Mouse (Mus musculus) liver, embryonic 16.5 days (tissue): ENCODE measurements around the gene G6pc3. TPM values are rescaled to one million over a fixed set of nuclear protein-coding genes. Genes with fewer than 3 reads are reported as not detected.

Source experiments
- ATAC-seq: fragments of 200-750 bp; cut with Nextera tagmentation; 2 replicates; pipeline ENCODE4 v1.8.0; 2017; ENCODE audit warnings: low read depth, mild to moderate bottlenecking, moderate number of reproducible peaks, moderate library complexity
- H3K27ac ChIP-seq: fragments of 300-500 bp; sonication (generic); 2 replicates; pipeline ENCODE4 v1.5.1; 2014; ENCODE audit warnings: mild to moderate bottlenecking, low read length
- H3K27me3 ChIP-seq: fragments of 300-500 bp; sonication (generic); 2 replicates; pipeline ENCODE4 v1.6.1; 2014; ENCODE audit warnings: low read depth, low read length, mixed read lengths; ENCODE audit not compliant: control insufficient read depth, insufficient read depth
- H3K36me3 ChIP-seq: fragments of 300-500 bp; sonication (generic); 2 replicates; pipeline ENCODE4 v1.6.1; 2014; ENCODE audit warnings: mild to moderate bottlenecking; ENCODE audit not compliant: control insufficient read depth, insufficient read depth
- H3K4me1 ChIP-seq: fragments of 300-500 bp; sonication (generic); 2 replicates; pipeline ENCODE4 v1.6.1; 2014; ENCODE audit warnings: low read depth, low read length, mixed read lengths; ENCODE audit not compliant: control insufficient read depth
- H3K4me2 ChIP-seq: fragments of 300-500 bp; sonication (generic); 2 replicates; pipeline ENCODE4 v1.6.1; 2014; ENCODE audit warnings: low read depth, low read length, mixed read lengths
- H3K4me3 ChIP-seq: fragments of 300-500 bp; sonication (generic); 2 replicates; pipeline ENCODE4 v1.5.1; 2014; ENCODE audit warnings: low read depth, mild to moderate bottlenecking, low read length
- H3K9ac ChIP-seq: fragments of 300-500 bp; sonication (generic); 2 replicates; pipeline ENCODE4 v1.6.1; 2014; ENCODE audit warnings: low read depth, low read length
- H3K9me3 ChIP-seq: fragments of 300-500 bp; sonication (generic); replicated peaks from 2 replicates; pipeline ENCODE4 v1.6.1; 2016; ENCODE audit warnings: low read length; ENCODE audit not compliant: control insufficient read depth
- WGBS: fragments of 180-500 bp; shearing (Covaris S2); extraction: QIAGEN DNeasy Blood & Tissue Kit; methylation state at CpG from one replicate; pipeline ENCODE4 v1.1.7; 2014; ENCODE audit not compliant: insufficient replicate concordance; 5-methylcytosine and 5-hydroxymethylcytosine counted together
- polyA plus RNA-seq: library from polyadenylated mRNA; unstranded; fragments of >200 nt; fragmentation: Nextera tagmentation; extraction: Ambion mirVana; gene quantifications from 2 replicates; pipeline ENCODE4 v1.2.1, GENCODE M21; 2015

Gene G6pc3
- polyA plus RNA-seq, 1 experiment from 2014 or later = 8.2 TPM

DNA sequence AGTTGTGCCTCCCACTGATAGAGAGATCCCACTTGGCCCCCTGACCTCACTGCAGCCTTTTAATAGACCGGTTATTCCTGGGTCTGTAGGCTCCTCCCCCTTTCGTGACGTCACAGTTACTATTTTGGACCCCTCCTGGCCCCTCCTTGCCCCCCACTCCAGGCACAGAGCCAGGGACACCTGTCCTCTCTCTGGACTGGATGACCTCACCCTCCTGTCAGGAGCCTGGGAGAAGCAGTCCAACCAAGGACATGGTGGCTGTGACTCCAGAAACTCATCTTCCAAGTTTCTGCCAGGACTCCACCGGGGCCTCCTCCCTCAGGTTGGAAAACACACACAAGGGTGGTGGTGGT, 30.6 kb downstream of the G6pc3 start:
- H3K9me3 ChIP-seq = no peaks in the 10 kb centered on the region
- no peak overlapping the region for H3K4me3 ChIP-seq
- peaks cover 9% of the 10 kb centered on the region for H3K27me3 ChIP-seq
- H3K9ac ChIP-seq = no peak overlapping the region
- H3K4me1 ChIP-seq = peaks cover 56% of the 10 kb centered on the region
- H3K27ac ChIP-seq = no peak overlapping the region
- no peak for ATAC-seq
- WGBS = 34% methylated on average over 4 of the region's 4 CpGs
- no peak overlapping the region for H3K4me2 ChIP-seq
- H3K36me3 ChIP-seq = no peaks in the 10 kb centered on the region

DNA sequence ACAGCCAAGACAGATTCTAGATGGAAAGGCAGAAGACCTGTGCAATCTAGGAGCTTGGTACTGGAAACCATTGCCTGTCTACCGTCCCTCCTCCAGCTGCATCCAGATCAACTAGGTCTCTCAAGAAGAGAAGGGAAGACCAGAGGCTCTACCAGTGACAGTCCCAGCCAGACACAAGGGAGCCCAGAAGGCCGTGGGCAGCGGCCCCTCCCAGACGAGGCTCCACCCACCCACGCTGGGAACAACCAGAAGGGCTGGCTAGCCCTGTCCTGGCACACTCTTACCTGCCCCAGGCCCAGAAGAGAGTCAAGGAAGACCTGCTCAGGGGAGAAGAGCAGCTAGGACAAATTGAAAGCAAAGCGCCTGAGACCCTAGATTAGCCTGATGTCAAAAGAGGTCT, 31.0 kb downstream of the G6pc3 start:
- H3K4me1 ChIP-seq = peaks cover 54% of the 10 kb centered on the region
- ATAC-seq = no peak
- peaks cover 12% of the 10 kb centered on the region for H3K27me3 ChIP-seq
- 25% methylated on average over 6 of the region's 6 CpGs for WGBS
- H3K9ac ChIP-seq = no peak overlapping the region
- H3K27ac ChIP-seq = no peak overlapping the region
- no peaks in the 10 kb centered on the region for H3K36me3 ChIP-seq
- H3K4me3 ChIP-seq = no peak overlapping the region
- H3K4me2 ChIP-seq = no peak overlapping the region
- no peaks in the 10 kb centered on the region for H3K9me3 ChIP-seq

- Histone ChIP-seq H3K27ac (no peak overlapping the region), H3K4me1 (peaks cover 54% of the 10 kb centered on the region)
- ATAC-seq = no peak
These were observed 32.0 kb downstream of the G6pc3 start for GRCm38 (mm10) chr11:102221243-102221953.

GRCm38 (mm10) chr11:102221954-102222351, 32.5 kb downstream of the G6pc3 start:
- H3K4me1 ChIP-seq = peaks cover 52% of the 10 kb centered on the region
- no peak overlapping the region for H3K27ac ChIP-seq
- H3K4me2 ChIP-seq = no peak overlapping the region
- H3K36me3 ChIP-seq = no peaks in the 10 kb centered on the region
- H3K9ac ChIP-seq = no peak overlapping the region
- ATAC-seq = no peak
- no peak overlapping the region for H3K4me3 ChIP-seq
- H3K9me3 ChIP-seq = no peaks in the 10 kb centered on the region
- peaks cover 15% of the 10 kb centered on the region for H3K27me3 ChIP-seq
- WGBS = 45% methylated on average over 8 of the region's 8 CpGs

More at GRCm38 (mm10) chr11:102221243-102221953, 32.0 kb downstream of the G6pc3 start:
- no peaks in the 10 kb centered on the region for H3K9me3 ChIP-seq
- H3K4me2 ChIP-seq = no peak overlapping the region
- no peak overlapping the region for H3K4me3 ChIP-seq
- no peak overlapping the region for H3K9ac ChIP-seq
- WGBS = 51% methylated on average over 8 of the region's 8 CpGs
- H3K36me3 ChIP-seq = no peaks in the 10 kb centered on the region
- H3K27me3 ChIP-seq = peaks cover 12% of the 10 kb centered on the region

DNA sequence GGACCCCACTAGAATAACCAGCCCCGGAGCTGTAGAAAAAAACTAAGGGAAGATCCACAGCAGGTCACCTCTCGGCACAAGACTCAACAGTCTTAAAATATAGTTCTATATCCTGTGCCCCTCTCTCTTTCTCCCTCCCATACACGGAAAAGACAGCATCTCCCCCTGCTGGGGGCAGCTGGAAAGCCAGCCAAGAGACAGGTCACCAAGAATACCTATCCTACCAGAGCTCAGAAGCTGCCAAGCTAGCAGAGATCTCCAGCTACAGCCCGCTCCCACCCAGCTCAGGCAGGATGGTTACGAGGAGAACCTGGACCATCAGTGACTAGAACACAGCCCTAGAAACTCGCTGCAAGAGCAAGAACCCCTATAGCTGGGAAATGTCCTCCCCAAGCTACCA, 33.7 kb downstream of the G6pc3 start:
- no peak for ATAC-seq
- Histone ChIP-seq H3K4me2 (no peak overlapping the region), H3K9me3 (no peaks in the 10 kb centered on the region), H3K36me3 (no peaks in the 10 kb centered on the region), H3K9ac (no peak overlapping the region), H3K4me1 (peaks cover 47% of the 10 kb centered on the region), H3K4me3 (no peak overlapping the region), H3K27ac (no peak overlapping the region), H3K27me3 (peaks cover 27% of the 10 kb centered on the region)
- WGBS = 20% methylated on average over 6 of the region's 6 CpGs

DNA sequence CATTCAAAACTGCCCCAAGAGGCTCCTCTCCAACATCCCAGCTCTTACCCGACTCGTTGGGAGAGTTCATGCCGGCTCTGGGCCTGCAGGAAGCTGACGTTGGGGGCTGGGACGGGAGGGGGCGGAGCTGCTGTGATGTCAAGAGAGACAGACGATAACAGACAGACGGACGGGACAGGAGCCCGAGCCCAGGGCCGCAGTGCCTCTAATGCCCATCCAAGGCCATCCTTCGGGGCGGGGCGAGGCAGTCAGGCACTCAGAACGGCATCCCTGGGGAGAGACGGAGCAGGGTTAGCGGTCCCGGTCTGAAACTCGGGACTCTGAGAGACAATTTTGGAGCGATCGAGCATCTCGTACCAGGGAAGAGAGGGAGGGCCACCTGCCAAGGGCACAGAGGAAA, 35.3 kb downstream of the G6pc3 start:
- no peak for ATAC-seq
- Histone ChIP-seq H3K27ac (no peak overlapping the region), H3K4me1 (peaks cover 45% of the 10 kb centered on the region), H3K9ac (no peak overlapping the region), H3K4me2 (peak overlapping the region; percentile 41), H3K36me3 (no peaks in the 10 kb centered on the region), H3K4me3 (no peak overlapping the region), H3K9me3 (no peaks in the 10 kb centered on the region), H3K27me3 (peaks cover 39% of the 10 kb centered on the region)
- WGBS = 12% methylated on average over 22 of the region's 22 CpGs

- WGBS = 62% methylated on average over 5 of the region's 5 CpGs
- peaks cover 39% of the 10 kb centered on the region for H3K4me1 ChIP-seq
- H3K27ac ChIP-seq = no peak overlapping the region
- no peaks in the 10 kb centered on the region for H3K36me3 ChIP-seq
- H3K4me2 ChIP-seq = no peak overlapping the region
- no peak for ATAC-seq
- H3K9me3 ChIP-seq = no peaks in the 10 kb centered on the region
- H3K9ac ChIP-seq = no peak overlapping the region
- H3K27me3 ChIP-seq = peaks cover 39% of the 10 kb centered on the region
- no peak overlapping the region for H3K4me3 ChIP-seq
These were observed 35.8 kb downstream of the G6pc3 start for GRCm38 (mm10) chr11:102225221-102225620.

DNA sequence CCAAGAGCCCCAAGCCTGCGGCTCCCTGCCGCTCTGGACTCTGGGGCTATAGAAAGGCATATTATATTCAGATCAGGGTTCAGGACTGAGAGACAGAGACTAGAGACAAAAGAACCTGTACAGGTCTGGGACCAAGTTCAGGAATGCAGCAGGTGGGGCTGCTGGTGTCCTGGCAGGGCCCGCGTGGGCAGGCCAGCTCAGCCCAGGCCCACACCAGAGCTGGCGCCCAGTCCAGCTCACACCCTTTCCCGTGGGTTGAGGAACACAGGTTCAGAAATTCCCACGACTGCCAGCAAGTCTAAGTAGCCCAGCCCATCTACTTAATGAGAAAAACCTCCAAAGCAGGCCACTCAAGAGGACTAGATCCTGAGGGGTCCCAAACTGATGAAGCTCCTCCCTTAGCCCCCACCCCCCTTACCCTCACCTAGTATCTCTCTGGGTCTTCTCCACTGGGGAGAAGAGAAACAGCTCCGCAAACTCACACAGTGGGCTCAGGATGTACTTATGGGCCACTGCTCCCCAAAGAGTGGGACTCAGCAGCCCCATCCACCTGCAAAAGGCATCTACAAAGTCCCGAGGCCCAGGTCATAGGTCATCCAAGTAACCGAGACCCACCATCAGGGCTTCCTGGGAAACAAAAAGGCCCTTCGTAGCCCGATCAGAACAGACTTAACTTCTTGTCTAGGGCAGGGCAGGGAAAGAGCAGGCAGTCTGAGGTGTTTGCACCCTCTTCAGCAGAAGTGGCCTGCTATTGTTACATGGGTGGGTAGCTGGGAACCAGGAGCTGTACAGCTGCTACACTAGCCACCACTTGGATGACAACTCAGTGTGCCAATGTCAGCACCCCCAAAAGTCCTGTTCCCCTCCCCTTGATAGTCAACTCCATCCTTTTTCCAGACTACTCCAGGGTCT, 36.9 kb downstream of the G6pc3 start:
- peaks cover 39% of the 10 kb centered on the region for H3K27me3 ChIP-seq
- no peak overlapping the region for H3K4me2 ChIP-seq
- no peak overlapping the region for H3K4me3 ChIP-seq
- no peaks in the 10 kb centered on the region for H3K9me3 ChIP-seq
- WGBS = 74% methylated on average over 12 of the region's 12 CpGs
- ATAC-seq = no peak
- H3K9ac ChIP-seq = no peak overlapping the region
- H3K36me3 ChIP-seq = no peaks in the 10 kb centered on the region
- H3K4me1 ChIP-seq = peaks cover 34% of the 10 kb centered on the region
- no peak overlapping the region for H3K27ac ChIP-seq
